Mouse (Mus musculus): Measurements from ENCODE around the gene Intu.

DNA sequence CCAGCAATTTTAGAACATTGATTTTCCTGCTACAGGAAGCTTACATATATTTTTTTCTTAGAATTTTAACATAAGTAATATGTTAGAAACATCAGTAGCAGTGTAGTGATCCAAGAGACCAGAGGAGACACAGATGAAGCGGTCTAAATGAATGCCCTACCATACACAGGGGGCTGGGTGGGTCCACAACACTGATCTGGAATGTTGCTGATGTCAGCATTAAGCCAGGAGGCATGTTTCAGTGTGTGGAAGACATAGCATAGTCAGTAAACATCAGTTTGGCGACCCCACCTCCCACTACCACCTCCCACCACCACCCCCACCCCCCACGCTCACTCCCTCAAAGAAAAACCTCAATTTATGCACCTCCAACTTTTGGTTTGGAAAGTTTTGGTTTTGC, 11.5 kb upstream of the Intu start:
- no peak for TF ChIP-seq CTCF (IDR thresholded peaks at IDR 0.05; ENCODE audit: control insufficient read depth, insufficient read depth, low read length)
- no peak for TF ChIP-seq POLR2A (IDR thresholded peaks at IDR 0.05; ENCODE audit: borderline replicate concordance, control insufficient read depth, low read depth, low read length)

Measured in bone marrow, adult 2 months (tissue).